Mouse (Mus musculus): ENCODE measurements around the gene Asb15. TPM values are rescaled to one million over a fixed set of nuclear protein-coding genes. Genes with fewer than 3 reads are reported as not detected.

Asb15 gene
- polyA plus RNA-seq, 1 experiment: not detected

- Histone ChIP-seq H3K4me3 (replicated peaks; ENCODE audit: control insufficient read depth, low read depth, low read length) (no peak overlapping the region), H3K4me1 (ENCODE audit: control insufficient read depth, insufficient read depth, low read length) (peaks cover 1% of the 10 kb centered on the region; the same call in 1 of the 2 replicates), H3K27ac (ENCODE audit: control insufficient read depth, insufficient read depth, low read depth, low read length, poor library complexity) (no peak overlapping the region)
- WGBS: 20% methylated on average over 4 of the region's 4 CpGs
- TF ChIP-seq CTCF (IDR thresholded peaks at IDR 0.05; ENCODE audit: control insufficient read depth, insufficient read depth, low read length) (no peak), POLR2A (IDR thresholded peaks at IDR 0.05; ENCODE audit: borderline replicate concordance, control insufficient read depth, low read depth, low read length) (no peak)
Observed at GRCm38 (mm10) chr6:24530166-24530565, 2.2 kb downstream of the Asb15 start.

- Histone ChIP-seq H3K27ac (ENCODE audit: control insufficient read depth, insufficient read depth, low read depth, low read length, poor library complexity) (no peak overlapping the region), H3K4me3 (replicated peaks; ENCODE audit: control insufficient read depth, low read depth, low read length) (no peak overlapping the region), H3K4me1 (ENCODE audit: control insufficient read depth, insufficient read depth, low read length) (peaks cover 1% of the 10 kb centered on the region; the same call in 1 of the 2 replicates)
- WGBS: 29% methylated on average over 11 of the region's 11 CpGs
- TF ChIP-seq CTCF (IDR thresholded peaks at IDR 0.05; ENCODE audit: control insufficient read depth, insufficient read depth, low read length): no peak
- TF ChIP-seq POLR2A (IDR thresholded peaks at IDR 0.05; ENCODE audit: borderline replicate concordance, control insufficient read depth, low read depth, low read length): no peak
Observed at GRCm38 (mm10) chr6:24530711-24531420, 2.9 kb downstream of the Asb15 start.

- Histone ChIP-seq H3K4me3 (replicated peaks; ENCODE audit: control insufficient read depth, low read depth, low read length) (no peak overlapping the region), H3K27ac (ENCODE audit: control insufficient read depth, insufficient read depth, low read depth, low read length, poor library complexity) (no peak overlapping the region), H3K4me1 (ENCODE audit: control insufficient read depth, insufficient read depth, low read length) (no peaks in the 10 kb centered on the region; the same call in 1 of the 2 replicates)
- 86% methylated on average over 3 of the region's 3 CpGs for WGBS
- no peak for TF ChIP-seq CTCF (IDR thresholded peaks at IDR 0.05; ENCODE audit: control insufficient read depth, insufficient read depth, low read length)
- no peak for TF ChIP-seq POLR2A (IDR thresholded peaks at IDR 0.05; ENCODE audit: borderline replicate concordance, control insufficient read depth, low read depth, low read length)
Observed at GRCm38 (mm10) chr6:24532804-24533203, 4.9 kb downstream of the Asb15 start.

GRCm38 (mm10) chr6:24538435-24538834 lies 10.5 kb downstream of the Asb15 start:
- H3K4me3 ChIP-seq (replicated peaks; ENCODE audit: control insufficient read depth, low read depth, low read length): no peak overlapping the region
- WGBS: 69% methylated on average over 3 of the region's 3 CpGs
- no peaks in the 10 kb centered on the region for H3K4me1 ChIP-seq (ENCODE audit: control insufficient read depth, insufficient read depth, low read length)
- TF ChIP-seq CTCF (IDR thresholded peaks at IDR 0.05; ENCODE audit: control insufficient read depth, insufficient read depth, low read length) (no peak), POLR2A (IDR thresholded peaks at IDR 0.05; ENCODE audit: borderline replicate concordance, control insufficient read depth, low read depth, low read length) (no peak)
- no peak overlapping the region for H3K27ac ChIP-seq (ENCODE audit: control insufficient read depth, insufficient read depth, low read depth, low read length, poor library complexity)

- H3K27ac ChIP-seq (ENCODE audit: control insufficient read depth, insufficient read depth, low read depth, low read length, poor library complexity): no peak overlapping the region
- WGBS: 28% methylated on average over 4 of the region's 4 CpGs
- TF ChIP-seq CTCF (IDR thresholded peaks at IDR 0.05; ENCODE audit: control insufficient read depth, insufficient read depth, low read length) (no peak), POLR2A (IDR thresholded peaks at IDR 0.05; ENCODE audit: borderline replicate concordance, control insufficient read depth, low read depth, low read length) (no peak)
- H3K4me1 ChIP-seq (ENCODE audit: control insufficient read depth, insufficient read depth, low read length): no peaks in the 10 kb centered on the region
- H3K4me3 ChIP-seq (replicated peaks; ENCODE audit: control insufficient read depth, low read depth, low read length): no peak overlapping the region
Observed at GRCm38 (mm10) chr6:24540106-24540505, 12.2 kb downstream of the Asb15 start.

- H3K27ac ChIP-seq (ENCODE audit: control insufficient read depth, insufficient read depth, low read depth, low read length, poor library complexity): no peak overlapping the region
- H3K4me1 ChIP-seq (ENCODE audit: control insufficient read depth, insufficient read depth, low read length): no peaks in the 10 kb centered on the region
- H3K4me3 ChIP-seq (replicated peaks; ENCODE audit: control insufficient read depth, low read depth, low read length): no peak overlapping the region
- TF ChIP-seq CTCF (IDR thresholded peaks at IDR 0.05; ENCODE audit: control insufficient read depth, insufficient read depth, low read length) (no peak), POLR2A (IDR thresholded peaks at IDR 0.05; ENCODE audit: borderline replicate concordance, control insufficient read depth, low read depth, low read length) (no peak)
Observed at GRCm38 (mm10) chr6:24542393-24542792, 14.4 kb downstream of the Asb15 start.

GRCm38 (mm10) chr6:24543119-24543591 lies 15.2 kb downstream of the Asb15 start:
- Histone ChIP-seq H3K4me3 (replicated peaks; ENCODE audit: control insufficient read depth, low read depth, low read length) (no peak overlapping the region), H3K4me1 (ENCODE audit: control insufficient read depth, insufficient read depth, low read length) (no peaks in the 10 kb centered on the region), H3K27ac (ENCODE audit: control insufficient read depth, insufficient read depth, low read depth, low read length, poor library complexity) (no peak overlapping the region)
- WGBS: 74% methylated on average over 6 of the region's 6 CpGs
- TF ChIP-seq POLR2A (IDR thresholded peaks at IDR 0.05; ENCODE audit: borderline replicate concordance, control insufficient read depth, low read depth, low read length): no peak
- TF ChIP-seq CTCF (IDR thresholded peaks at IDR 0.05; ENCODE audit: control insufficient read depth, insufficient read depth, low read length): no peak

GRCm38 (mm10) chr6:24546716-24547420 lies 18.9 kb downstream of the Asb15 start:
- Histone ChIP-seq H3K4me1 (ENCODE audit: control insufficient read depth, insufficient read depth, low read length) (no peaks in the 10 kb centered on the region), H3K4me3 (replicated peaks; ENCODE audit: control insufficient read depth, low read depth, low read length) (no peak overlapping the region), H3K27ac (ENCODE audit: control insufficient read depth, insufficient read depth, low read depth, low read length, poor library complexity) (no peak overlapping the region)
- TF ChIP-seq POLR2A (IDR thresholded peaks at IDR 0.05; ENCODE audit: borderline replicate concordance, control insufficient read depth, low read depth, low read length) (no peak), CTCF (IDR thresholded peaks at IDR 0.05; ENCODE audit: control insufficient read depth, insufficient read depth, low read length) (no peak)
- WGBS: 47% methylated on average over 1 of the region's 1 CpGs
